Mouse (Mus musculus) lung, embryonic 14.5 days (tissue): ENCODE data around the gene Gmppa. TPM values are rescaled to one million over a fixed set of nuclear protein-coding genes. Genes with fewer than 3 reads are reported as not detected.

Source experiments
- ATAC-seq: fragments of 200-750 bp; cut with Nextera tagmentation; 2 replicates; pipeline ENCODE4 v1.8.0; 2017; ENCODE audit warnings: mild to moderate bottlenecking, moderate TSS enrichment, moderate library complexity; ENCODE audit not compliant: insufficient read depth
- DNase-seq: peaks from one replicate; pipeline ENCODE4 v3.0.0-alpha.2; 2015
- H3K27ac ChIP-seq: fragments of 300-500 bp; sonication (generic); 2 replicates; pipeline ENCODE4 v1.5.1; 2014; ENCODE audit warnings: low read depth, mild to moderate bottlenecking, moderate library complexity
- H3K27me3 ChIP-seq: fragments of 300-500 bp; sonication (generic); 2 replicates; pipeline ENCODE4 v1.6.1; 2014; ENCODE audit warnings: low read length, control low read depth; ENCODE audit not compliant: insufficient read depth
- H3K36me3 ChIP-seq: fragments of 300-500 bp; sonication (generic); 2 replicates; pipeline ENCODE4 v1.6.1; 2014; ENCODE audit warnings: control low read depth; ENCODE audit not compliant: insufficient read depth
- H3K4me1 ChIP-seq: fragments of 300-500 bp; sonication (generic); 2 replicates; pipeline ENCODE4 v1.6.1; 2014; ENCODE audit warnings: antibody characterized with exemption, control low read depth; ENCODE audit not compliant: insufficient read depth
- H3K4me2 ChIP-seq: fragments of 300-500 bp; sonication (generic); 2 replicates; pipeline ENCODE4 v1.6.1; 2014; ENCODE audit warnings: mild to moderate bottlenecking
- H3K4me3 ChIP-seq: fragments of 300-500 bp; sonication (generic); 2 replicates; pipeline ENCODE4 v1.5.1; 2014; ENCODE audit warnings: low read depth, low read length
- H3K9ac ChIP-seq: fragments of 300-500 bp; sonication (generic); 2 replicates; pipeline ENCODE4 v1.6.1; 2014
- H3K9me3 ChIP-seq: fragments of 300-500 bp; sonication (generic); 2 replicates; pipeline ENCODE4 v1.6.1; 2016; ENCODE audit warnings: low read depth, low read length, control low read depth
- CTCF ChIP-seq: IDR thresholded peaks from 2 replicates; pipeline ENCODE4 v1.5.1; 2016; ENCODE audit warnings: antibody characterized with exemption, low read depth
- WGBS: fragments of 180-500 bp; shearing (Covaris S2); extraction: QIAGEN DNeasy Blood & Tissue Kit; methylation state at CpG from one replicate; pipeline ENCODE4 v1.1.7; 2014; 5-methylcytosine and 5-hydroxymethylcytosine counted together
- polyA plus RNA-seq: library from polyadenylated mRNA; unstranded; fragments of >200 nt; fragmentation: Nextera tagmentation; extraction: Ambion mirVana; gene quantifications from 2 replicates; pipeline ENCODE4 v1.2.1, GENCODE M21; 2014

Gmppa gene
- polyA plus RNA-seq, 1 experiment from 2014 or later = 67.3 TPM

DNA sequence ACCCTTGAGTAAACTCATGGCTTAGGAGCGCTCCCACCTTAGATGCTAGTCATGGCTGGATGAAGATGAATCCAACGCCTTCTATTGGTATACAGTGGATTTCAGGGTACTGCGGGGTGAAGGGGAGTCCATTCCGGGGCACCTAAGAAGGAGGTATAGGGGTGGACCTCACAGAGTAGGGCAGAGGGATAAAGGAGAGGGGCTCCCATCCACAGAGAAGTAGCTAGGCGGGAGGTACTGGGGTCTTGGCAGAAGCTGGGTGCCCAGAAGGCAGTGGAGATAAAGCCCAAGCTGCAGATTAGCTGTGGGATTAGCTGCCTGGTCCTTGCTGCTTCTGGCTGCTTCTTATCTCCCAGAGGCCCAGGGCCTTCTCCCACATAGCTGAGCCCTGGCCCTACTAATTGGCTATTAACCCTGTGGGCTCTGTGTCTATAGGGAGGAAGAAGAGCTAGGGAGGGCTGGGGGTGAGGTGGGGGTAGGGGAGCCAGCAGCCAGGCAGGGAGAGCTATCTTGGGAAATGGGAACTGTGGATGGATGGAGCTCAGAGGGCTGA lies 28.0 kb downstream of the Gmppa start:
- DNase-seq (no peak), ATAC-seq (no peak)
- no peaks in the 10 kb centered on the region for H3K9me3 ChIP-seq
- no peaks in the 10 kb centered on the region for H3K36me3 ChIP-seq
- no peak for TF ChIP-seq CTCF
- H3K4me1 ChIP-seq = peaks cover 7% of the 10 kb centered on the region; the same call in 1 of the 2 replicates
- H3K4me2 ChIP-seq = no peak overlapping the region
- no peak overlapping the region for H3K4me3 ChIP-seq
- H3K9ac ChIP-seq = no peak overlapping the region
- 63% methylated on average over 5 of the region's 5 CpGs for WGBS
- no peaks in the 10 kb centered on the region for H3K27me3 ChIP-seq
- no peak overlapping the region for H3K27ac ChIP-seq

GRCm38 (mm10) chr1:75467215-75467927 lies 31.6 kb downstream of the Gmppa start:
- no peak overlapping the region for H3K9ac ChIP-seq
- no peaks in the 10 kb centered on the region for H3K27me3 ChIP-seq
- ATAC-seq (peak; percentile 80), DNase-seq (peak; percentile 95)
- H3K36me3 ChIP-seq = peaks cover under 1% of the 10 kb centered on the region; the same call in 1 of the 2 replicates
- H3K9me3 ChIP-seq = no peaks in the 10 kb centered on the region
- peak; percentile 93 for TF ChIP-seq CTCF
- H3K4me3 ChIP-seq = no peak overlapping the region
- H3K4me1 ChIP-seq = no peaks in the 10 kb centered on the region
- H3K27ac ChIP-seq = no peak overlapping the region
- H3K4me2 ChIP-seq = no peak overlapping the region
- 8% methylated on average over 14 of the region's 14 CpGs for WGBS

- Histone ChIP-seq H3K9ac (no peak overlapping the region), H3K9me3 (no peaks in the 10 kb centered on the region), H3K4me3 (no peak overlapping the region), H3K4me2 (no peak overlapping the region), H3K27ac (no peak overlapping the region), H3K36me3 (peaks cover 14% of the 10 kb centered on the region; the same call in 1 of the 2 replicates), H3K27me3 (no peaks in the 10 kb centered on the region), H3K4me1 (no peaks in the 10 kb centered on the region)
- DNase-seq (no peak), ATAC-seq (no peak)
- TF ChIP-seq CTCF = no peak
- WGBS = 71% methylated on average over 17 of the region's 17 CpGs
Measured at GRCm38 (mm10) chr1:75469287-75469825, 33.6 kb downstream of the Gmppa start.

- Histone ChIP-seq H3K9ac (no peak overlapping the region), H3K27ac (no peak overlapping the region), H3K9me3 (no peaks in the 10 kb centered on the region), H3K27me3 (peaks cover 20% of the 10 kb centered on the region), H3K36me3 (peaks cover 38% of the 10 kb centered on the region), H3K4me1 (0 out of 2 replicates have a peak, but pooled peaks cover 12% of the 10 kb centered on the region), H3K4me3 (no peak overlapping the region), H3K4me2 (no peak overlapping the region)
- TF ChIP-seq CTCF = no peak
- no peak for DNase-seq
- no peak for ATAC-seq
- WGBS = 96% methylated on average over 11 of the region's 11 CpGs
Measured at GRCm38 (mm10) chr1:75476441-75476840, 40.7 kb downstream of the Gmppa start.

DNA sequence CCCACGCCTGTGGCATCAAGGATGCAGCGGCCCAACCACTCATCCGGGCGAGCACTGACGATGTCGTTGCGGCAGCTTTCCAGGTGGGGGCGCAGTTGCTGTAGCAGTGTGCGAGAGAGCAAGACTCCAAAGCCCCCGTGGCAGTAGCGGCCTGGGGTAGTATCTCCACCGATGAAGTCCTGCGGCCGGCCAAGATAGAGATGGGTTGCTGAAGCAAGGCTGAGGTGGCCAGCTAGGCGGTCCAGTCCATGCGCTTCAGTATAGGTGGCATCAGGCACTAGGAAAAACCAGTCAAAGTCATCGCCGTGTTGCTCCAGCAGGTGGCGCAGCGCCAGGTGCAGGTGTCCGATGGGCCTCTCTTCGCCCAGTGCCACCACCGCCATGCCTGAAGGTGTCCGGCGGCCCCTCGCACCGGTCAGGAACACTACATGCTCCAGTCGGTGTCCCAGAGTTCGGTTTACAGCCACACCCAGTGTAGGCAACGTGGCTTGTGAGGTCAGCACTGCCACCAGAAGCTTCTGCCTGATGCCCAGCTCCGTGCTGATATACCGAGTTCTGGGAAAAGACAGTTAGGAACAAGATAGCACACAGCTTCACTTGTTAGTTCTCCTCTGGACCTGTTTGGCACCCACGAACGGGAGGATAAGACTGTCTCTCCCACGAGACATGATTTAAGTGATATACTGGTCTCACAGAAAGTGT lies 41.7 kb downstream of the Gmppa start:
- H3K9ac ChIP-seq = no peak overlapping the region

DNA sequence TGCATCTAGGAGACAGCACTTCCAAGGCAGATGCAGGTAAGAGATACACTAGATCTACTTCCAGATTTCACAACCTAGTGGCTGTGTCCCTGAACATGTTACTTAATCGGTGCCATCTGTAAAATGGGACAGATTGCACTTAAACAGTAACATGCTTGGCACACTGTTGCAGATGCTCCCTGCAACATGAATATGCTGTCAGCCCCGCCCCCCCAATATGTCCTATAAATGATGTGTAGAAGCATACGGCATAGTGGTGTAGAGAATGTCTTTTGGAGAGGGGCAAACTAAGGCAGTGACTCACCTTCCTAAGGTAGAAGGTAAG lies 42.2 kb downstream of the Gmppa start:
- 37% methylated on average over 3 of the region's 3 CpGs for whole genome bisulfite sequencing
- no peak overlapping the region for H3K9ac ChIP-seq

More for the DNA sequence above, 41.7 kb downstream of the Gmppa start:
- H3K4me2 ChIP-seq = peak overlapping the region; percentile 79
- H3K4me3 ChIP-seq = peak overlapping the region; percentile 72
- TF ChIP-seq CTCF = peak; percentile 87
- H3K4me1 ChIP-seq = 0 out of 2 replicates have a peak, but pooled peaks cover 12% of the 10 kb centered on the region
- H3K36me3 ChIP-seq = peaks cover 37% of the 10 kb centered on the region
- H3K27ac ChIP-seq = no peak overlapping the region
- H3K9me3 ChIP-seq = no peaks in the 10 kb centered on the region
- DNase-seq = peak; percentile 85
- no peak for ATAC-seq
- 15% methylated on average over 35 of the region's 35 CpGs for WGBS
- peaks cover 27% of the 10 kb centered on the region for H3K27me3 ChIP-seq

More for the DNA sequence above, 42.2 kb downstream of the Gmppa start:
- Histone ChIP-seq H3K36me3 (peaks cover 33% of the 10 kb centered on the region), H3K4me3 (peak overlapping the region; percentile 72), H3K27me3 (peaks cover 32% of the 10 kb centered on the region), H3K4me2 (peak overlapping the region; percentile 79), H3K9me3 (no peaks in the 10 kb centered on the region), H3K4me1 (0 out of 2 replicates have a peak, but pooled peaks cover 12% of the 10 kb centered on the region), H3K27ac (no peak overlapping the region)
- ATAC-seq (no peak), DNase-seq (no peak)
- TF ChIP-seq CTCF = no peak
